Mouse (Mus musculus): ENCODE results near the gene Dbt.
"Not testable (repeated sequence)": the region's sequence is repeated elsewhere in the genome, so short reads cannot be mapped to it uniquely, and the experiment has no call there.

Gene Dbt

GRCm38 (mm10) chr3:116542070-116542469 is 29.2 kb downstream of the Dbt start:
- DNase-seq (ENCODE audit: low spot score in 2 of 2), result no peak

GRCm38 (mm10) chr3:116542532-116542931 is 29.7 kb downstream of the Dbt start:
- no peak for DNase-seq (ENCODE audit: low spot score in 2 of 2)

GRCm38 (mm10) chr3:116547430-116547829 is 34.6 kb downstream of the Dbt start:
- no peak for DNase-seq (ENCODE audit: low spot score in 2 of 2)

- no peak for DNase-seq (ENCODE audit: low spot score in 2 of 2)
Measured at GRCm38 (mm10) chr3:116551362-116551761, 38.5 kb downstream of the Dbt start.

GRCm38 (mm10) chr3:116561315-116561714 is 48.4 kb downstream of the Dbt start:
- DNase-seq (ENCODE audit: low spot score in 2 of 2), result not testable (repeated sequence)

- no peak for DNase-seq (ENCODE audit: low spot score in 2 of 2)
Measured at GRCm38 (mm10) chr3:116562408-116563094, 49.7 kb downstream of the Dbt start, which contains the start of gene Lrrc39. Gene Lrrc39 (plus strand): TSS chr3:116562973.

- DNase-seq (ENCODE audit: low spot score in 2 of 2), result no peak
Measured at GRCm38 (mm10) chr3:116563095-116563492, 50.2 kb downstream of the Dbt start.

GRCm38 (mm10) chr3:116570628-116571027 is 57.8 kb downstream of the Dbt start:
- no peak for DNase-seq (ENCODE audit: low spot score in 2 of 2)

GRCm38 (mm10) chr3:116577286-116577685 is 64.4 kb downstream of the Dbt start:
- DNase-seq (ENCODE audit: low spot score in 2 of 2), result no peak

- no peak for DNase-seq (ENCODE audit: low spot score in 2 of 2)
Measured at GRCm38 (mm10) chr3:116582201-116582600, 69.3 kb downstream of the Dbt start.

GRCm38 (mm10) chr3:116594076-116594727 is 81.3 kb downstream of the Dbt start:
- DNase-seq (ENCODE audit: low spot score in 2 of 2), result no peak

GRCm38 (mm10) chr3:116594728-116595602 is 82.1 kb downstream of the Dbt start, which contains the start of gene Sass6:
Gene Sass6 (plus strand): TSS chr3:116594982.
- DNase-seq (ENCODE audit: low spot score in 2 of 2), result peak; percentile 97 to 98

GRCm38 (mm10) chr3:116595603-116595991 is 82.7 kb downstream of the Dbt start:
- DNase-seq (ENCODE audit: low spot score in 2 of 2), result no peak

All from urinary bladder, postnatal 36 days (tissue).